Mouse (Mus musculus) adrenal gland, postnatal 10 days (tissue): ENCODE data around the gene Cyb5r3. TPM values are rescaled to one million over a fixed set of nuclear protein-coding genes. Genes with fewer than 3 reads are reported as not detected.

Experiments used
- total RNA-seq, 2 experiments: library from RNA; stranded (reverse); gene quantifications; 2 replicates each; pipeline ENCODE4 v1.2.3; 2021

Gene Cyb5r3
- total RNA-seq, 2 experiments from 2014 or later: 176 to 199 TPM

Other genes with a start within 250 kb of the Cyb5r3 start
- gene Tcf20, start 184.7 kb downstream of the Cyb5r3 start, total RNA-seq: 10 to 100 TPM; 70.8 to 71.5 TPM
- gene Nfam1, start 139.3 kb downstream of the Cyb5r3 start, total RNA-seq: 1 to 10 TPM; 3.2 to 4.5 TPM
- gene Serhl, start 83.1 kb downstream of the Cyb5r3 start, total RNA-seq: 10 to 100 TPM; 71.2 to 89.2 TPM
- 10 to 100 TPM; 75.1 to 75.6 TPM for gene Rrp7a, start 49.8 kb downstream of the Cyb5r3 start, total RNA-seq
- gene Poldip3, start 23.2 kb downstream of the Cyb5r3 start, total RNA-seq: 10 to 100 TPM; 85.1 to 90.9 TPM
- 10 to 100 TPM; 12.3 to 12.8 TPM for gene A4galt, start 79.2 kb upstream of the Cyb5r3 start, total RNA-seq
- 10 to 100 TPM; 24.0 to 24.7 TPM for gene Arfgap3, start 177.7 kb upstream of the Cyb5r3 start, total RNA-seq